Mouse (Mus musculus) brain, embryonic 14.5 days (tissue): ENCODE measurements at regions not wholly inside any gene's neighbourhood (a gene's known extent, or its start where the extent isn't known, plus 50 kb on each side); places are given as distances from the start of the nearest gene placed in this dataset.
A peak's percentile ranks its signal among the peaks of the same experiment; 100 is the strongest.

Experiments
- DNase-seq: peaks from one replicate; pipeline ENCODE4 v3.0.0-alpha.2; 2011; ENCODE audit warnings: low read depth
- CTCF ChIP-seq: fragments of 200-500 bp; IDR thresholded peaks from 2 replicates; pipeline ENCODE4 v1.5.1; 2012; ENCODE audit warnings: inconsistent platforms, mild to moderate bottlenecking, moderate library complexity, borderline replicate concordance; ENCODE audit not compliant: insufficient read depth, insufficient read length; ENCODE audit errors: extremely low read depth
- POLR2A ChIP-seq: fragments of 200-500 bp; IDR thresholded peaks from 2 replicates; pipeline ENCODE4 v1.6.1; 2012; ENCODE audit warnings: mild to moderate bottlenecking, inconsistent platforms, borderline replicate concordance; ENCODE audit not compliant: poor library complexity, insufficient read depth, insufficient read length, severe bottlenecking; ENCODE audit errors: extremely low read depth

DNA sequence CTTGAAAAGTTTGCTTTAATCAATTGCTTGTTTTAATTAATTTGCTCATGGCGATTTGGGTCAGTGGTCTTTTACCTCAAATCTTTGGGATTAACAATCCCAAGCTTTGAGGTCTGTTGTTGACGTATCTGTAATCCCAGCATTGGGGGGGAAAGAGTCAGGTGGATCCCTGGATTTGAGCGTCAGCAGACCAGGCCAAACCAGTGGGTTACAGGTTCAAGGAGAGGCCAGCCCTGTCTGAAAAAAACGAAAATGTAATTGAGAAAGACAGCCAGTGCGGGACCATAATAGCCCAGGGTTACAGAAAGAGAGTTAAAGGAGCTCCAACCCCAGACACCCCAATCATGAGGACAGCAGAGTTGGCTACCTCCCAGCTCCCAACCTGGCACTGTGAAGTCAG, 53.0 kb upstream of the Hs6st1 start:
- TF ChIP-seq CTCF: no peak
- no peak for TF ChIP-seq POLR2A
- DNase-seq: no peak

GRCm38 (mm10) chr1:36016566-36016965, 51.6 kb upstream of the Hs6st1 start:
- no peak for TF ChIP-seq CTCF
- no peak for TF ChIP-seq POLR2A
- DNase-seq: no peak

DNA sequence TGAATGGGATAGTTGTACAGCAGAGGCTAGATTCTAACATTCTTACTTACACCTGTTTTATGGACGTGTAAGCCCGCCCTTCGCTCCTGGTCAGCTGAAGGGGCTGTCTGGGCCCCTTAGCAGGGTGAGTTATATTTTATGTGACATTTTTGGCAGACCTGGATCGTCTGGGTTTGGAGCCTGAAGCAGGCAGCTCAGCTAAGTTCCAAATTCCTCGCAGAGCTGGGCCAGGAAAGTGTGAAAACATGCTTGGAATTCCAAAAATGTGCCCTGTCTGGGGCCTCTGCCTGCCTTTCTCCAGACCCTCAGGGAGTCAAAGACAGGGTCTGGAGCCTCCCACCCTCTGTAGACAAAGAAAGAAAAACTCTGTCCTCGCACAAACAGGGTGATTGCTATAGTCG, 51.1 kb upstream of the Hs6st1 start:
- peak; percentile 52 for DNase-seq
- no peak for TF ChIP-seq POLR2A
- no peak for TF ChIP-seq CTCF

DNA sequence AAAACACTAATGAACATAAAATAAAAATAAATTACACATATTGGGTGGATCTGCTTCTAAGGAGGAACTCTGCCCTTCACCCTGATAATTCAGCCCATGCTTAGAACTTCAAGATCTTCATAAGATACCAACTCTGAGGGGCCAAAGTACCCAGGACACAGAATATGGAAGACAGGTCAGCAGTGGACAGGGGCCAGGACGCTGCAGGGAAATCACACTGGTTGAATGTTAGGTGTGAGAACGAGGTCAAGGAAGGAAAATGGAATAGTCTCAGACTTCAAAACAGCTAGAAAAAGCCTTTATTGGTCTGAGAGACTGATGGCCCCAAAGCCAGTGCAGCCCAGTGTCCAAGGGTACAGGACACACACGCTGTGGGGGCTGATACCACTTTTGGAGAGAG, 50.5 kb upstream of the Hs6st1 start:
- DNase-seq: no peak
- TF ChIP-seq CTCF (no peak), POLR2A (no peak)
